In the genomic region with DNA sequence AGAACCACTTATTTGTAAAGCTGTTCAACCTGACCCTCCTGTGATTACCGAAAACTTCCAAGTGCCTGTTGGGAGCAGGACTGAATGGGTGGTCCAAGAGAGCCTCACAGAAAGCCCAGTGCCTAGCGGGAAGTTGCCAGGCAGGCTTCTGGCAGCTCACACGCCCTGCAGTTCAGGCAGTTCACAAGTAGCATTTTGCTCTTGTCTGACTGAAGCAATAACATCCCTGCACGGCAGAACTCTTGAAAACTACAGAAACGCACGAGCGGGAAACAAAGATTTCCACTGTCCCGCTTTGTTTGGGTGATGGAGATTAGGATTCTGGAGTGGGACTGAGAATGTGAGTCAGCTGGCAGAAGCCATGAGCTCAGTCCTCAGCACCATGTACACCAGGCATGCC, we compare ENCODE assay signal across 20 mouse cellular contexts. TPM values are rescaled to one million over a fixed set of nuclear protein-coding genes. Genes with fewer than 3 reads are reported as not detected.
A peak's percentile ranks its signal among the peaks of the same experiment; 100 is the strongest.
DNase-seq lines count a peak whose midpoint lies in the region; ATAC-seq and TF ChIP-seq lines count a peak whose summit lies in the region.
"Had no signal": no experiment of that assay in that cellular context is flagged by ENCODE, and none has a peak within 500 bp of the region (broad histone marks: within the 10 kb centered on the region; RNA-seq: fewer than 3 reads in every experiment).

No protein-coding gene starts in this region.

- peaks cover 11% of the 10 kb centered on the region for H3K4me1 ChIP-seq in heart, embryonic 15.5 days (replicated peaks)
- peaks cover 6% of the 10 kb centered on the region; the same call in 1 of the 2 replicates for H3K4me1 ChIP-seq in lung, postnatal 0 days (ENCODE audit: insufficient read depth, low read depth, low read length)
- H3K4me1 ChIP-seq: heart, embryonic 12.5 days; hindbrain, embryonic 15.5 days; limb, embryonic 12.5 days; midbrain, embryonic 13.5 days; neural tube, embryonic 12.5 days had no signal

- H3K4me2 ChIP-seq in heart, embryonic 15.5 days: no peak overlapping the region
- H3K4me2 ChIP-seq in lung, postnatal 0 days (replicated peaks; ENCODE audit: low read depth, low read length): no peak overlapping the region
- H3K4me2 ChIP-seq: heart, embryonic 12.5 days; hindbrain, embryonic 15.5 days; limb, embryonic 12.5 days; liver, embryonic 11.5 days; midbrain, embryonic 13.5 days; neural tube, embryonic 12.5 days had no signal

- no peak overlapping the region for H3K4me3 ChIP-seq in heart, embryonic 15.5 days
- H3K4me3 ChIP-seq in lung, postnatal 0 days (ENCODE audit: low read depth, low read length): no peak overlapping the region
- H3K4me3 ChIP-seq: heart, embryonic 12.5 days; hindbrain, embryonic 15.5 days; layer of hippocampus, adult 2 months; limb, embryonic 12.5 days; midbrain, embryonic 13.5 days; neural tube, embryonic 12.5 days had no signal

- no peak overlapping the region for H3K9ac ChIP-seq in heart, embryonic 15.5 days
- no peak overlapping the region for H3K9ac ChIP-seq in lung, postnatal 0 days (replicated peaks; ENCODE audit: low read depth)
- H3K9ac ChIP-seq: heart, embryonic 12.5 days; hindbrain, embryonic 15.5 days; limb, embryonic 12.5 days; liver, postnatal 0 days; midbrain, embryonic 13.5 days; neural tube, embryonic 12.5 days had no signal

- ATAC-seq in heart, embryonic 15.5 days (replicated peaks; ENCODE audit: insufficient number of reproducible peaks, insufficient read depth, low FRiP score, low read depth): no peak
- peak; percentile 29; the same call in 1 of the 2 replicates for ATAC-seq in lung, postnatal 0 days
- ATAC-seq: intestine, embryonic 16.5 days; liver, postnatal 0 days; midbrain, embryonic 13.5 days had no signal

- no peaks in the 10 kb centered on the region for H3K9me3 ChIP-seq in heart, embryonic 15.5 days (replicated peaks)
- no peaks in the 10 kb centered on the region for H3K9me3 ChIP-seq in lung, postnatal 0 days (ENCODE audit: low read length)
- H3K9me3 ChIP-seq: heart, embryonic 12.5 days; hindbrain, embryonic 15.5 days; limb, embryonic 12.5 days; midbrain, embryonic 13.5 days; neural tube, embryonic 12.5 days had no signal

- WGBS in heart, embryonic 15.5 days: 45% methylated on average over 8 of the region's 8 CpGs
- 25% methylated on average over 8 of the region's 8 CpGs for WGBS in lung, postnatal 0 days

- H3K36me3 ChIP-seq in heart, embryonic 15.5 days: no peaks in the 10 kb centered on the region
- H3K36me3 ChIP-seq in lung, postnatal 0 days (ENCODE audit: insufficient read depth, low read length): no peaks in the 10 kb centered on the region
- H3K36me3 ChIP-seq: heart, embryonic 12.5 days; hindbrain, embryonic 15.5 days; limb, embryonic 12.5 days; midbrain, embryonic 13.5 days; neural tube, embryonic 12.5 days had no signal

- TF ChIP-seq EP300 in lung, postnatal 0 days (IDR thresholded peaks at IDR 0.05): no peak

- H3K27ac ChIP-seq in heart, embryonic 15.5 days: peak overlapping the region; percentile 3; the same call in 1 of the 2 replicates
- H3K27ac ChIP-seq in lung, postnatal 0 days (ENCODE audit: low read length): no peak overlapping the region
- H3K27ac ChIP-seq: hindbrain, embryonic 15.5 days; layer of hippocampus, adult 2 months; limb, embryonic 12.5 days; midbrain, embryonic 13.5 days; neural tube, embryonic 12.5 days had no signal

- TF ChIP-seq CTCF in lung, postnatal 0 days (IDR thresholded peaks at IDR 0.05): no peak

- 0 out of 2 replicates have a peak, but pooled peaks cover 3% of the 10 kb centered on the region for H3K27me3 ChIP-seq in heart, embryonic 15.5 days
- H3K27me3 ChIP-seq in lung, postnatal 0 days (replicated peaks; ENCODE audit: insufficient read depth, low read length): no peaks in the 10 kb centered on the region
- H3K27me3 ChIP-seq: heart, embryonic 12.5 days; hindbrain, embryonic 15.5 days; midbrain, embryonic 13.5 days; neural tube, embryonic 12.5 days had no signal

- DNase-seq in cerebellum, postnatal 10 days: peak; percentile 26 to 36
- DNase-seq in cerebellum, adult 8-10 months: no peak
- DNase-seq in heart, postnatal 4 days: no peak
- peak; percentile 38 for DNase-seq in lung, postnatal 0 days (ENCODE audit: low spot score)
- no peak for DNase-seq in lung, postnatal 36 days
- no peak for DNase-seq in T-cell, adult 2 months (ENCODE audit: low spot score)
- DNase-seq: kidney, postnatal 25 days; layer of hippocampus, postnatal 36 days; liver, postnatal 0 days; right cerebral cortex, postnatal 14 days; thymus, postnatal 14 days had no signal

RNA-seq across cellular contexts. Expression of a gene that starts 18.6 kb away (rescaled TPM):
- 2.2 and 3.5 TPM in 2 replicates for polyA plus RNA-seq in heart, embryonic 15.5 days (2015; fragmentation: Nextera tagmentation; extraction: Ambion mirVana)
- 10 to 100 TPM; 10.6 to 12.2 TPM for total RNA-seq in heart, postnatal 4 days (2021)
- polyA plus RNA-seq in lung, postnatal 0 days (2015; fragmentation: Nextera tagmentation; extraction: Ambion mirVana): 11.5 and 11.6 TPM in 2 replicates

RNA-seq across cellular contexts. Expression of a gene that starts 56.8 kb away (rescaled TPM):
- 3.8 and 6.8 TPM in 2 replicates for polyA plus RNA-seq in heart, embryonic 15.5 days (2015; fragmentation: Nextera tagmentation; extraction: Ambion mirVana)
- 1 to 10 TPM; 2.5 to 2.6 TPM for total RNA-seq in heart, postnatal 4 days (2021)
- 9.9 and 11.2 TPM in 2 replicates for polyA plus RNA-seq in lung, postnatal 0 days (2015; fragmentation: Nextera tagmentation; extraction: Ambion mirVana)

Comparison
In these comparisons a context has a peak if more than half of its experiments do, and no peak if none do; other contexts are left out.
1. DNase-seq: peak in cerebellum, postnatal 10 days (2 of 2) and lung, postnatal 0 days (single experiment); none in cerebellum, adult 8-10 months (single experiment), heart, postnatal 4 days (single experiment), lung, postnatal 36 days (single experiment) and T-cell, adult 2 months (single experiment).